26 mouse cellular contexts compared by ENCODE assay signal in genomic region chr1:39612491-39612890, GRCm38 (mm10). TPM values are rescaled to one million over a fixed set of nuclear protein-coding genes. Genes with fewer than 3 reads are reported as not detected.
DNase-seq lines count a peak whose midpoint lies in the region; ATAC-seq and TF ChIP-seq lines count a peak whose summit lies in the region.
"Had no signal": no experiment of that assay in that cellular context is flagged by ENCODE, and none has a peak within 500 bp of the region (broad histone marks: within the 10 kb centered on the region; RNA-seq: fewer than 3 reads in every experiment).

No protein-coding gene starts in this region.

- intact Hi-C loops in left cerebral cortex, postnatal 4 days (cut with DNase I): no loop called here

- no peak for TF ChIP-seq CTCF in kidney, adult 2 months (conservative IDR thresholded peaks at IDR 0.05; ENCODE audit: insufficient read depth, insufficient read length, low read depth, low read length)

- TF ChIP-seq POLR2A in kidney, adult 2 months (IDR thresholded peaks at IDR 0.05; ENCODE audit: low read depth, low read length): no peak

- peaks cover 17% of the 10 kb centered on the region; the same call in 1 of the 2 replicates for H3K4me1 ChIP-seq in heart, embryonic 10.5 days
- H3K4me1 ChIP-seq in kidney, adult 2 months (ENCODE audit: control insufficient read depth, insufficient read depth, low read length): peaks cover 14% of the 10 kb centered on the region; the same call in 1 of the 2 replicates
- peaks cover 16% of the 10 kb centered on the region; the same call in 1 of the 2 replicates for H3K4me1 ChIP-seq in kidney, embryonic 14.5 days (ENCODE audit: control insufficient read depth, insufficient read depth, low read length)
- H3K4me1 ChIP-seq: forebrain, embryonic 12.5 days; forebrain, embryonic 15.5 days; hindbrain, embryonic 13.5 days had no signal

- 82% methylated on average over 5 of the region's 5 CpGs for WGBS in heart, embryonic 10.5 days
- WGBS in kidney, adult 2 months: 32% methylated on average over 5 of the region's 5 CpGs
- WGBS in kidney, embryonic 14.5 days: 58% methylated on average over 5 of the region's 5 CpGs

- no peaks in the 10 kb centered on the region for H3K27me3 ChIP-seq in heart, embryonic 10.5 days (ENCODE audit: insufficient read depth, poor library complexity, severe bottlenecking)
- H3K27me3 ChIP-seq in kidney, adult 2 months (replicated peaks; ENCODE audit: control insufficient read depth, insufficient read depth, low read length): no peaks in the 10 kb centered on the region
- H3K27me3 ChIP-seq in kidney, embryonic 14.5 days (ENCODE audit: control insufficient read depth, insufficient read depth, low read length): no peaks in the 10 kb centered on the region
- H3K27me3 ChIP-seq: embryonic facial prominence, embryonic 13.5 days; forebrain, embryonic 12.5 days; forebrain, embryonic 15.5 days; hindbrain, embryonic 13.5 days had no signal

- H3K27ac ChIP-seq in heart, embryonic 10.5 days: no peak overlapping the region
- no peak overlapping the region for H3K27ac ChIP-seq in kidney, adult 2 months (ENCODE audit: insufficient read depth, low read depth, low read length)
- H3K27ac ChIP-seq in kidney, embryonic 14.5 days (ENCODE audit: low read depth, low read length): no peak overlapping the region
- H3K27ac ChIP-seq: embryonic facial prominence, embryonic 10.5 days; embryonic facial prominence, embryonic 13.5 days; forebrain, embryonic 12.5 days; forebrain, embryonic 15.5 days; heart, adult 2 months; hindbrain, embryonic 10.5 days; hindbrain, embryonic 13.5 days had no signal

- H3K4me3 ChIP-seq in heart, embryonic 10.5 days: no peak overlapping the region
- no peak overlapping the region for H3K4me3 ChIP-seq in kidney, adult 2 months (ENCODE audit: insufficient read depth, low read depth, low read length)
- no peak overlapping the region for H3K4me3 ChIP-seq in kidney, embryonic 14.5 days (ENCODE audit: low read length)
- H3K4me3 ChIP-seq: embryonic facial prominence, embryonic 10.5 days; embryonic facial prominence, embryonic 13.5 days; erythroblast, embryonic 14.5 days; forebrain, embryonic 12.5 days; forebrain, embryonic 15.5 days; heart, adult 2 months; hindbrain, embryonic 10.5 days; hindbrain, embryonic 13.5 days had no signal

- peak; percentile 70 for DNase-seq in heart, adult 11 months
- DNase-seq in heart, embryonic 10.5 days (ENCODE audit: low spot score): no peak
- DNase-seq in kidney, adult 2 months: peak; percentile 87
- peak; percentile 88 for DNase-seq in kidney, adult 9 months
- DNase-seq in kidney, postnatal 25 days: peak; percentile 60 to 63
- DNase-seq in left cerebral cortex, postnatal 4 days: no peak
- DNase-seq in ovary, postnatal 36 days (ENCODE audit: low spot score): no peak
- DNase-seq: adrenal gland, adult 8-10 months; adrenal gland, postnatal 25 days; cerebellum, adult 11-12 months; cerebellum, adult 8-10 months; cerebellum, postnatal 10 days; cerebellum, postnatal 36 days; gastrocnemius, postnatal 25 days; heart, adult 2 months had no signal

- H3K9ac ChIP-seq in kidney, embryonic 14.5 days (ENCODE audit: low read depth, low read length): no peak overlapping the region
- H3K9ac ChIP-seq: embryonic facial prominence, embryonic 13.5 days; forebrain, embryonic 12.5 days; forebrain, embryonic 15.5 days; hindbrain, embryonic 13.5 days had no signal

- H3K4me2 ChIP-seq in kidney, embryonic 14.5 days (replicated peaks; ENCODE audit: low read depth, low read length): no peak overlapping the region
- H3K4me2 ChIP-seq: embryonic facial prominence, embryonic 13.5 days; forebrain, embryonic 12.5 days; forebrain, embryonic 15.5 days; heart, embryonic 11.5 days; hindbrain, embryonic 13.5 days had no signal

- ATAC-seq in kidney, embryonic 14.5 days (ENCODE audit: low FRiP score, low TSS enrichment): no peak
- ATAC-seq: activated CD4-positive, CD25-positive, alpha-beta regulatory T cell, adult 4 months; forebrain, embryonic 15.5 days had no signal

- no peaks in the 10 kb centered on the region for H3K36me3 ChIP-seq in heart, embryonic 10.5 days
- no peaks in the 10 kb centered on the region for H3K36me3 ChIP-seq in kidney, adult 2 months (ENCODE audit: control insufficient read depth, insufficient read depth, low read length)
- no peaks in the 10 kb centered on the region for H3K36me3 ChIP-seq in kidney, embryonic 14.5 days (ENCODE audit: control insufficient read depth, insufficient read depth, low read length)
- H3K36me3 ChIP-seq: embryonic facial prominence, embryonic 10.5 days; embryonic facial prominence, embryonic 13.5 days; forebrain, embryonic 12.5 days; forebrain, embryonic 15.5 days; hindbrain, embryonic 10.5 days; hindbrain, embryonic 13.5 days had no signal

- H3K9me3 ChIP-seq in heart, embryonic 10.5 days: no peaks in the 10 kb centered on the region
- no peaks in the 10 kb centered on the region for H3K9me3 ChIP-seq in kidney, embryonic 14.5 days (ENCODE audit: control insufficient read depth, low read length)
- H3K9me3 ChIP-seq: embryonic facial prominence, embryonic 10.5 days; embryonic facial prominence, embryonic 13.5 days; forebrain, embryonic 12.5 days; forebrain, embryonic 15.5 days; hindbrain, embryonic 10.5 days; hindbrain, embryonic 13.5 days had no signal

RNA-seq across cellular contexts. Expression of gene Rnf149, which starts 35.3 kb away (rescaled TPM):
- polyA plus RNA-seq in heart, embryonic 10.5 days (2016; fragmentation: Nextera tagmentation; extraction: Ambion mirVana): 17.1 and 26.0 TPM in 2 replicates
- 30.3 and 33.7 TPM in 2 replicates for polyA plus RNA-seq in kidney, adult 2 months (2012; rRNA removed)
- polyA plus RNA-seq in kidney, embryonic 14.5 days (2014; fragmentation: Nextera tagmentation; extraction: Ambion mirVana): 41.3 and 45.2 TPM in 2 replicates
- 10 to 100 TPM; 21.1 to 23.4 TPM for total RNA-seq in left cerebral cortex, postnatal 4 days (2021)

RNA-seq across cellular contexts. Expression of gene Creg2, which starts 38.8 kb away (rescaled TPM):
- polyA plus RNA-seq in heart, embryonic 10.5 days (2016; fragmentation: Nextera tagmentation; extraction: Ambion mirVana): 0.04 and 0.06 TPM in 2 replicates
- polyA plus RNA-seq in kidney, adult 2 months (2012; rRNA removed): 0.04 and 0.09 TPM in 2 replicates
- 0.04 TPM in 1 of 2 replicates, not detected in the other for polyA plus RNA-seq in kidney, embryonic 14.5 days (2014; fragmentation: Nextera tagmentation; extraction: Ambion mirVana)
- total RNA-seq in left cerebral cortex, postnatal 4 days (2021): 10 to 100 TPM; 20.7 to 21.2 TPM
- total RNA-seq: heart, postnatal 25 days had no signal
- polyA plus RNA-seq: erythroblast, embryonic 14.5 days; heart, adult 2 months had no signal

Comparison
In these comparisons a context has a peak if more than half of its experiments do, and no peak if none do; other contexts are left out.
1. DNase-seq: peak in heart, adult 11 months (single experiment), kidney, adult 2 months (single experiment), kidney, adult 9 months (single experiment) and kidney, postnatal 25 days (2 of 2); none in heart, embryonic 10.5 days (single experiment), left cerebral cortex, postnatal 4 days (single experiment) and ovary, postnatal 36 days (single experiment).